Mouse (Mus musculus): ENCODE data around the gene Tnfaip8l1.

- TF ChIP-seq POLR2A (IDR thresholded peaks at IDR 0.05; ENCODE audit: control insufficient read depth, extremely low read depth, insufficient read depth, low read length, poor library complexity), result peak; percentile 25; the same call in 1 of the 2 replicates
- TF ChIP-seq CTCF (IDR thresholded peaks at IDR 0.05; ENCODE audit: borderline replicate concordance, control insufficient read depth, extremely low read depth, insufficient read depth, low read length, poor library complexity), result no peak
These were observed 14.0 kb upstream of the Tnfaip8l1 start for GRCm38 (mm10) chr17:56148280-56148679.

All from thymus, adult 2 months (tissue).